Mouse (Mus musculus) heart, postnatal 4 days (tissue): Measurements from ENCODE around the gene Gcn1l1. TPM values are rescaled to one million over a fixed set of nuclear protein-coding genes. Genes with fewer than 3 reads are reported as not detected.

Experiments
- DNase-seq: peaks from one replicate; pipeline ENCODE4 v3.0.0; 2021
- microRNA-seq, 2 experiments: library from miRNA; unstranded; fragments of <30 nt; microRNA quantifications; one replicate each; pipeline ENCODE4 v1.2.0; 2021 to 2022
- total RNA-seq, 2 experiments: library from RNA; stranded (reverse); gene quantifications; 2 replicates each; pipeline ENCODE4 v1.2.3; 2021

Gene Gcn1l1
- total RNA-seq, 2 experiments from 2014 or later, result 52.7 to 56.7 TPM

DNA sequence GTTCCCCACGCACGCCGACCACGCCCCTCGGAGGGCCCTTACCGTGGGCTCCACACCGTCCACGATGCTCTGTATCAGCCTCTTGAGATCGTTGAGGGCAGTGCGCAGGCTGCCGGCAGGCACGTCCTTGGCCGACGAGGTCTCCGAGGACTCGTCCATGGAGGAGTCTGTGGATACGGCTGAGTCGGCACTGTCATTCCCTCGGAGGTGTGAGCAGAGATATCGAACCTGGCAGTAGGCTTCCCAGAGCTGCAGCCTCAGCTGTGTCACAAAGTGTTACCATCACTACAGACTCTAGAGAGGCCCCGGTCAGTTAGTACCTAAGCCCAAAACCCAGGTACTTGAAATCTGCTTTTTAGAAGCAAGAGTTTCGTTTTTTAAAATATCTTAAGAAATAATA lies 97.6 kb downstream of the Gcn1l1 start:
- DNase-seq, result no peak

GRCm38 (mm10) chr5:115666366-115667065 lies 101.5 kb downstream of the Gcn1l1 start:
- DNase-seq, result no peak

DNA sequence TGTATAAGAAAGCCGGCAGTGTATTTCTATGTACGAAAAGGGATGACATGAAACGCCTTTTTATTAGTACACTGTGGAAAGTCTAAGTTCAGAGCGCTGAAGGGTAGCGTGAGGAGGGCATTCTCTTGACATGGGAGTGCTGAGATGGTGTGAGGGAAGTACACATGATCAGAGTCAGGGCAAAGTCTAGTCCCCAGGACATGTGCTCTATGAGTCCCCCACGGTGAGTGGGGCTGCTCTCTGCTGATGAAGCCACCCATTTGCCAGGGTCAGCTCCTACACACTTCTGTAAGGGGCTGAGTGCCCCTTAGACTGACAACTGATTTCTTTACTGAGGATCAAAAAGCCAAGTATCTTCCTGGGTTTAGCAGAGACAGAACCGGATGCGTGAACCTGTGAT lies 102.2 kb downstream of the Gcn1l1 start:
- no peak for DNase-seq

GRCm38 (mm10) chr5:115667894-115668293 lies 102.8 kb downstream of the Gcn1l1 start:
- no peak for DNase-seq

DNA sequence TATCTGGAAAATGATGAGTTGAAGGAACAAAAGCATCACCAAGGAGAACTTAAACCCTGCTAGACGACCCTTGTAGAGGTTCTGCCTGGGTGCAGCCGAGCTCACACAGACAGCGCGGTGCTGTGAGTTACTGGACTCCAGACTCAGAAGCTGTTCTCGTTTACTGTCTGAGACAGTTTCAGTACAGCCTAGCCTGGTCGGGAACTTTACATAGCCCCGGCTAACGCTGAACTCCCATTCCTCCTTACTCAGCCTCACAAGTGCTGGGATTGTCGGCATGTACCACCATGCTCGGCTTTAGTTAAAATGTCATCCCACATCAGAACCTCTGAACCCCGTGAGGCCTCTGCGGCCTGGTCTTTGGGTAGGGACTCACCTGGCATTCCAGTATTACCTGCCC lies 103.9 kb downstream of the Gcn1l1 start:
- DNase-seq, result no peak

DNA sequence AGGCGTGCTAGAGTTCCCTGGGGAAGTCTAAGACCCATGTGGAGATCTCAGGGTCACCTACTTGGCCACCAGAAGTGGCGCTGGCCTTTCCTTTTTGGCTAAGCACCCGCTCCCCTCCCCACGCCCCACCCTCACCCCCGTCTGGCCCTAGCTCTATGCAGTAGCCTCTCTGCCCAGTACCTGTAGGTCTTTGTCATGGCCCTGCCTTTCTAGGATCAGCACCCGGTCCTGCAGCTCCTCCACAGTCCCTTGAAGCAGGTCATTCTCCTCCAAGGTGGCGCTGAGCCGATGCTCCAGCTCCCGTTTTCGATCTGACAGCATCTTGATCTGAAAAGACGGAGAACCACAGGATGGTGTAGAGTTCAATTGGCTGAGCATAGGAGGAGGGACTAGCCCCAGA lies 104.9 kb downstream of the Gcn1l1 start:
- DNase-seq, result no peak

GRCm38 (mm10) chr5:115670406-115670805 lies 105.4 kb downstream of the Gcn1l1 start:
- no peak for DNase-seq

GRCm38 (mm10) chr5:115671846-115672245 lies 106.8 kb downstream of the Gcn1l1 start:
- DNase-seq, result no peak

Small RNA genes lying within 50 kb of the gene (microRNA-seq; reads per million reads assigned to microRNA genes)
- 0 reads per million in 2 experiments for gene Mir7029
- 0 to 0.20 reads per million in 2 experiments for gene Mir7030

Other genes with a start within 250 kb of the Gcn1l1 start
- gene Srsf9, start 238.1 kb upstream of the Gcn1l1 start, total RNA-seq, result 10 to 100 TPM; 39.1 to 42.4 TPM
- 10 to 100 TPM; 17.3 to 19.3 TPM for gene Gatc, start 224.1 kb upstream of the Gcn1l1 start, total RNA-seq
- 10 to 100 TPM; 23.4 to 26.8 TPM for gene Triap1, start 224.0 kb upstream of the Gcn1l1 start, total RNA-seq
- gene Cox6a1, start 216.3 kb upstream of the Gcn1l1 start, total RNA-seq, result 100 to 1,000 TPM; 619 to 662 TPM
- 1 to 10 TPM; 6.2 to 7.7 TPM for gene Msi1, start 135.7 kb upstream of the Gcn1l1 start, total RNA-seq
- not detected for gene Pla2g1b, start 99.0 kb upstream of the Gcn1l1 start, total RNA-seq
- 10 to 100 TPM; 10.5 to 12.7 TPM for gene Sirt4, start 80.5 kb upstream of the Gcn1l1 start, total RNA-seq
- 10 to 100 TPM; 62.9 to 66.0 TPM for gene Pxn, start 58.6 kb upstream of the Gcn1l1 start, total RNA-seq
- 100 to 1,000 TPM; 852 to 919 TPM for gene Rplp0, start 5.8 kb upstream of the Gcn1l1 start, total RNA-seq
- 10 to 100 TPM; 56.8 to 58.2 TPM for gene Rab35, start 66.7 kb downstream of the Gcn1l1 start, total RNA-seq
- gene Bicdl1, start 166.4 kb downstream of the Gcn1l1 start, total RNA-seq, result 1 to 10 TPM; 6.1 to 6.7 TPM